Mouse (Mus musculus): ENCODE data around the gene Klhl18. TPM values are rescaled to one million over a fixed set of nuclear protein-coding genes. Genes with fewer than 3 reads are reported as not detected.

The Klhl18 gene
- 3.8 TPM in 2 replicates for total RNA-seq (2012; rRNA removed)
- 1 to 10 TPM in 1 of 2 experiments, not detected in 1; 6.9 TPM for polyA plus RNA-seq (2012; ENCODE audit: insufficient read depth in 1 of 2, insufficient read length in 2 of 2, low read depth in 1 of 2, low replicate concordance in 2 of 2, missing spikeins in 1 of 2)

GRCm38 (mm10) chr9:110476124-110477091, at the start of gene Klhl18, which contains the start of gene Kif9:
Gene Klhl18 (minus strand): TSS chr9:110476694.
Gene Kif9 (plus strand): TSS chr9:110476958.
- Histone ChIP-seq H3K27me3 (ENCODE audit: control insufficient read depth in 1 of 2, insufficient read depth in 2 of 2, low read length in 2 of 2) (no peaks in the 10 kb centered on the region; a peak in 1 of 4 replicates), H3K9me3 (replicated peaks; ENCODE audit: insufficient read depth, low read length) (no peaks in the 10 kb centered on the region), H3K36me3 (ENCODE audit: control insufficient read depth in 1 of 2, insufficient read depth in 2 of 2, low read length in 2 of 2) (peaks cover 0 to 5% of the 10 kb centered on the region in 2 experiments; a peak in 2 of 4 replicates)

GRCm38 (mm10) chr9:110525737-110526136, 49.2 kb upstream of the Klhl18 start:
- H3K9me3 ChIP-seq (replicated peaks; ENCODE audit: insufficient read depth, low read length) = no peaks in the 10 kb centered on the region
- no peak for TF ChIP-seq BHLHE40 (IDR thresholded peaks at IDR 0.05; ENCODE audit: borderline replicate concordance, low read depth, low read length)
- no peak overlapping the region for H3K27ac ChIP-seq (ENCODE audit: control insufficient read depth, low read depth, low read length)
- no peak for DNase-seq (ENCODE audit: low read depth, low spot score)
- no peak overlapping the region for H3K4me3 ChIP-seq (ENCODE audit: control insufficient read depth in 1 of 2, insufficient read depth in 1 of 2, low read depth in 2 of 2, low read length in 2 of 2)
- H3K4me1 ChIP-seq (ENCODE audit: control insufficient read depth in 1 of 2, insufficient read depth in 2 of 2, low read length in 2 of 2) = peaks cover 1 to 7% of the 10 kb centered on the region in 2 experiments
- no peak overlapping the region for H3K9ac ChIP-seq (ENCODE audit: control insufficient read depth, low read depth, low read length, poor library complexity, severe bottlenecking)
- no peaks in the 10 kb centered on the region; the same call in 1 of the 2 replicates for H3K79me2 ChIP-seq (ENCODE audit: control insufficient read depth, insufficient read depth, low read length, poor library complexity)
- H3K27me3 ChIP-seq (ENCODE audit: control insufficient read depth in 1 of 2, insufficient read depth in 2 of 2, low read length in 2 of 2) = no peaks in the 10 kb centered on the region
- H3K36me3 ChIP-seq (ENCODE audit: control insufficient read depth in 1 of 2, insufficient read depth in 2 of 2, low read length in 2 of 2) = peaks cover 0 to 7% of the 10 kb centered on the region in 2 experiments; a peak in 2 of 4 replicates

More at GRCm38 (mm10) chr9:110476124-110477091, at the start of gene Klhl18, which contains the start of gene Kif9:
- H3K27ac ChIP-seq (ENCODE audit: control insufficient read depth, low read depth, low read length) = peak within 1 kb of the TSS; percentile 65
- peaks cover 0 to 6% of the 10 kb centered on the region in 2 experiments; a peak in 3 of 4 replicates for H3K4me1 ChIP-seq (ENCODE audit: control insufficient read depth in 1 of 2, insufficient read depth in 2 of 2, low read length in 2 of 2)
- H3K79me2 ChIP-seq (ENCODE audit: control insufficient read depth, insufficient read depth, low read length, poor library complexity) = no peaks in the 10 kb centered on the region; the same call in 1 of the 2 replicates
- H3K9ac ChIP-seq (ENCODE audit: control insufficient read depth, low read depth, low read length, poor library complexity, severe bottlenecking) = peak within 1 kb of the TSS; percentile 79
- H3K4me3 ChIP-seq (ENCODE audit: control insufficient read depth in 1 of 2, insufficient read depth in 1 of 2, low read depth in 2 of 2, low read length in 2 of 2) = peak within 1 kb of the TSS; percentile 89 to 93
- peak; percentile 96 for DNase-seq (ENCODE audit: low read depth, low spot score)
- TF ChIP-seq MAZ (IDR thresholded peaks at IDR 0.05; ENCODE audit: low read depth, low read length) (peak; percentile 97), ELF1 (IDR thresholded peaks at IDR 0.05; ENCODE audit: low read depth, low read length) (peak; percentile 99), SIN3A (IDR thresholded peaks at IDR 0.05; ENCODE audit: low read length) (peak; percentile 99), HCFC1 (IDR thresholded peaks at IDR 0.05; ENCODE audit: low read depth, low read length) (peak; percentile 94), NELFE (IDR thresholded peaks at IDR 0.05; ENCODE audit: low read depth, low read length) (peak; percentile 79), KAT2A (conservative IDR thresholded peaks at IDR 0.05; ENCODE audit: low read depth, low read length) (peak; percentile 69; the same call in 1 of the 2 replicates), NRF1 (IDR thresholded peaks at IDR 0.05; ENCODE audit: insufficient read depth, low read depth, low read length, poor library complexity, severe bottlenecking) (peak; percentile 76), TCF12 (IDR thresholded peaks at IDR 0.05; ENCODE audit: low read depth, low read length) (peak; percentile 26; the same call in 1 of the 2 replicates), POLR2AphosphoS2 (IDR thresholded peaks at IDR 0.05; ENCODE audit: low read length) (0 out of 2 replicates have a peak, but pooled peaks have one; percentile 30), JUND (IDR thresholded peaks at IDR 0.05; ENCODE audit: low read depth, low read length) (no peak), ETS1 (IDR thresholded peaks at IDR 0.05; ENCODE audit: low read depth, low read length) (0 out of 2 replicates have a peak, but pooled peaks have one; percentile 33), GATA1 (IDR thresholded peaks at IDR 0.05; ENCODE audit: low read depth, low read length) (no peak), E2F4 (IDR thresholded peaks at IDR 0.05; ENCODE audit: borderline replicate concordance, low read depth, low read length) (no peak), POLR2A (IDR thresholded peaks at IDR 0.05; ENCODE audit: control insufficient read depth in 1 of 2, insufficient read depth in 1 of 2, low read depth in 1 of 2, low read length in 2 of 2, poor library complexity in 1 of 2) (peak; percentile 69 to 88; a peak in 3 of 4 replicates), USF2 (IDR thresholded peaks at IDR 0.05; ENCODE audit: borderline replicate concordance in 1 of 2, insufficient read depth in 1 of 2, low read depth in 1 of 2, low read length in 2 of 2) (no peak), MYC (IDR thresholded peaks at IDR 0.05; ENCODE audit: low read depth, low read length) (0 out of 2 replicates have a peak, but pooled peaks have one; percentile 44), MXI1 (IDR thresholded peaks at IDR 0.05; ENCODE audit: low read depth, low read length) (peak; percentile 94), CHD1 (IDR thresholded peaks at IDR 0.05; ENCODE audit: low read depth, low read length) (no peak)

All from MEL (cell line).